Mouse (Mus musculus) liver, adult (tissue): ENCODE results near the gene Ppif.

Experiments
- GATA4 ChIP-seq: IDR thresholded peaks from 2 replicates; pipeline ENCODE4 v1.6.1; 2014; ENCODE audit warnings: mild to moderate bottlenecking, low read length; ENCODE audit not compliant: insufficient replicate concordance

The Ppif gene

DNA sequence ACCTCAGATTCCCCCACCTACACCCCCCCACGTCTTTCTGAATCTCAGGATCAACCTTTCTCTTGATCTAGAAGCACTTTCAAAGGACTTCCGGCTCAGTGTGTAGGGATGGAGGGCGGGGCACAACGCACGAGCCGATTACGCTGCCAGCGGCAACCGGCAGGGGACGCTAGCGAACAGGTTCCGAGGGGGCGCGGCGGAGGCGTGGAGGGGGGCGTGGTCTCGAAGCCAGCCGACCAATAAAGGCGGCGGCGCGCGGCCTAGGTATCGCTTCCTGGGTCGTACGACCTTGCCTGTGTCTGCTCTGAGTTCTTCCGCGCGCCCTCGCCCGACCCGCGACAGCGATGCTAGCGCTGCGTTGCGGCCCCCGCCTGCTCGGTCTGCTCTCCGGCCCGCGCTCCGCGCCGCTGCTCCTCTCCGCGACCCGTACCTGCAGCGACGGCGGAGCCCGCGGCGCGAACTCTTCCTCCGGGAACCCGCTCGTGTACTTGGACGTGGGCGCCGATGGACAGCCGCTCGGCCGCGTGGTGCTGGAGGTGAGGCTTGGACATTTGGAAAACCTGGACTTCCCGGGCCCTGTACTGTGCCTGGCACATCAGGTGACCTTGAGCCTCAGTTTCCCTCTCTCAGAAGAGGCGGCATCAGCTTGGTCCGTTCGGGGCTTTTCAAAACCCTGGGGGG lies at the start of gene Ppif:
TSS of gene Ppif (plus strand) at position 267 of the 681 bp plus-strand sequence.
- TF ChIP-seq GATA4, result peak; percentile 80; the same call in 1 of the 2 replicates

DNA sequence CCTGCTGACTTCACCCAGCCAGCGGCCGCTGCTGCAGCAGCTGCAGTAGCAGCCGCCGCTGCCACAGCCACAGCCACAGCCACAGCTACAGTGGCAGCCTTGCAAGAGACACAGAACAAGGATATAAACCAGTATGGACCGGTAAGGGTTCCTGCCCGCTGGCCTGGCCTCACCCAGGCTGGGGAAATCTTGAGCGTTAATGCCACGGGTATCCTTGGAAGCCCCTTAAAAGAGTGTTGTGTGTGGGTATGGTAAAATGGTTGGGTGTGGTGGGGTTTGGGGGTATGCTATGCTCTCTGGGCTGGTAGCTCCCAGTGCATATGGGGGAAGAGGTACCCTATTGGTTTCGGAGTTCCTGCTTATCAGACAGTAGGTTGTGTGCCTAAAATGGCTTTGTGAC lies 48.2 kb upstream of the Ppif start:
- TF ChIP-seq GATA4, result no peak

DNA sequence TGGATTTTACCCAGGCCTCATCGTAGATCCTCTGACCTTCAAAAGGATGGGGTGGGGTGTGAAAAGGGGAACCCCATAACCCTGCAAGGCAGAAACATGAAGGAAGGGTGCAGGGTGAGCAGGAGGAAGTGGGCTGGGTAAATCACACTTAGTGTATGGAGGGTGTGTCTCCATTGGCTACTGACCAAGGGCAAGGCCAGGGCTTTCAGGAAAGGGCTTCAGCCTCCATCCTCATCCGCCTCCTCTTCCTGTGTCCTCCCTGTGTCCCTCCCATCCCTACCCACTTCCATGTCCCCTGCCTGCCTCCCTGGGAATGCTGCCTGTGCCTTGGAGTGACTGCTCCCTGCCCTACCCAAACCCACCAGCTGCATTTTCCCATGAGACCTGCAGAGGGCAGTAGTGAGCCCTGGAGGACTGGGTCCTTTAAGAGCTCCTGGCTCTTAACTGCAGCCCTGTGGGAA lies 47.8 kb upstream of the Ppif start:
- TF ChIP-seq GATA4, result peak; percentile 62; the same call in 1 of the 2 replicates

DNA sequence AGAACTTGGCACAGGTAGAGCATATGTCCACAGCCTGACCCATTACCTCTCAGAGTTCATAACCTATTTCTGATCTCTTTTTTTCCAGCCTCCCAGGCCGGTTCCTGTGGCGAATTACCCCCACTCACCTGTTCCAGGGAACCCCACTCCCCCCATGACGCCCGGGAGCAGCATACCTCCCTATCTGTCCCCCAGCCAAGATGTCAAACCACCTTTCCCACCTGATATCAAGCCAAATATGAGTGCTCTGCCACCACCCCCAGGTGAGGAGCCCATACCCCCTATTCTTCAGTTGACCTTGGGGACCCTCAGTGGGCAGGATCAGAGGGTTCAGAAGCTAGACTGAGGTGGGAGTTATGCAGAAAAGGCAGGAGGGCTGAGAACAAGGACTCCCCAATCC lies 42.8 kb upstream of the Ppif start:
- no peak for TF ChIP-seq GATA4

DNA sequence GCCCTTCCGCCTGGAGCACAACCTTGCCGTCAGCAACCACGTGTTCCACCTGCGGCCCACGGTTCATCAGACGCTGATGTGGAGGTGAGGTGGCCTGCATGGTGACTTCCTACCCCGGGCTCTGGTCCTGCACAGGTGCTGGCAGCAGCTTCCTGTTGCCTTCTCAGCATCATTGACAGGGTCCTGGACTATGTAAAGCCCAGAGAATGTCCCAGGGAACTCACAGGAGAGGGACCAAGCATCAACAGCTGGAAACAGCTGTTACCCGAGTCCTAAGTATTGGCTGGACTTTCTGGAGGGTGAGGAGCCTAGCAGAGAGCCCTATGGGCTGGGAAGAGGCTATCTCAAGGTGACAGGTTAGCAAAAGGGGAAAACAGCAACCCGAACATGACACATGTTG lies 42.0 kb upstream of the Ppif start:
- TF ChIP-seq GATA4, result no peak

DNA sequence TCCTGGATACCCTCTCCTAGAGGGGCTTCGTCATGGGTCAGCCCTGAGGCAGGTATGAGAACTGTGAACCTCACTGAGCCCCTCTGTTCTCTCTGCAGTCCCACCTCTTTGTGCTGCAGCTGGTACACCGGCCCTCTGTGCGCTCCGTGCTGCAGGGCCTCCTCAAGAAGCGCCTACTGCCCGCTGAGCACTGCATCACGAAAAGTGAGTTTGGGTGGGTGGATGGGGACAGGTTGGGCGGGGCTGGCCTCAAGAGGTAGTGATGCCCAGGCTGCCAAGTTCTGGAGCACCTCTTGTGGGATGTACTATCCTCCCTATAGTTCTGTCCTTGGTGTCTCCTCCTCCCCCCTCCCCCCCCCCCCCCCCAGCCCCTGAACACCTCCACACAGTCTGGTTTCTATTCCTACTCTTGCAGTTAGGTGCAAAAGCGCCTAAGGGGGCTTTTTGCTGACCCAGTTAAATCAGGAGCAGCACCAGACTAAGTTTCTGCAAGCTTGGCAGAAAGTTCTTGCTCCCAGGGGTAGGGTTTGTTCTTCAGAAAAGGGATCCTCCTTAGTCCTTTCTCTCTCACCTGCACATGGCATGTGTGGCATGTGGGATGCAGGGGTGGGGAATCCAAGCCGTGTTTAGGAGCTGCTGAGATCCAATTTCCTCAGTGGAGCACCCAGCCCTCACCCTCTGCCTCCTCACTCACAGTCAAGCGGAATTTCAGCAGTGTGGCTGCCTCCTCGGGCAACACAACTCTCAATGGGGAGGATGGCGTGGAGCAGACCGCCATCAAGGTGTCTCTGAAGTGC lies 39.4 kb upstream of the Ppif start:
- no peak for TF ChIP-seq GATA4

DNA sequence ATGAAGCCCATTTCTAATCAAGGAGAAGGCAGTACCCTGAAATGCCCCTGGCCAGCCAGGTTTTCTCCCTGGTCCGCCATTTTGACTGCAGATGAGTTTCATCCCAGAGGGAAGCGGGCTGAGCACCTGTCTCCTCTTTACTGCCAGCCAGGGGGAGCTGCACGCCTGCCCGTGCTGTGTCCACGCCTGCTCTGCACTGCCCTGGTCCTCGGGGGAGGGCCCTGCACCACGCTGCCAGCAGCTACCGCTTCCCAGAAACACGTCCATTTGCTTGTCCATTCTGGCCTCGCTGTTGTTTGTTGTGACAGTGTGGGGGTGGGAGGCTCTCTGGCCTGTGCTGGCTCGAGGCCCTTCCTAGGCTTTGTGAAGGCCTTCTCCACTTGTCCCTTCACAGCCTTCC lies 33.3 kb upstream of the Ppif start:
- TF ChIP-seq GATA4, result no peak

DNA sequence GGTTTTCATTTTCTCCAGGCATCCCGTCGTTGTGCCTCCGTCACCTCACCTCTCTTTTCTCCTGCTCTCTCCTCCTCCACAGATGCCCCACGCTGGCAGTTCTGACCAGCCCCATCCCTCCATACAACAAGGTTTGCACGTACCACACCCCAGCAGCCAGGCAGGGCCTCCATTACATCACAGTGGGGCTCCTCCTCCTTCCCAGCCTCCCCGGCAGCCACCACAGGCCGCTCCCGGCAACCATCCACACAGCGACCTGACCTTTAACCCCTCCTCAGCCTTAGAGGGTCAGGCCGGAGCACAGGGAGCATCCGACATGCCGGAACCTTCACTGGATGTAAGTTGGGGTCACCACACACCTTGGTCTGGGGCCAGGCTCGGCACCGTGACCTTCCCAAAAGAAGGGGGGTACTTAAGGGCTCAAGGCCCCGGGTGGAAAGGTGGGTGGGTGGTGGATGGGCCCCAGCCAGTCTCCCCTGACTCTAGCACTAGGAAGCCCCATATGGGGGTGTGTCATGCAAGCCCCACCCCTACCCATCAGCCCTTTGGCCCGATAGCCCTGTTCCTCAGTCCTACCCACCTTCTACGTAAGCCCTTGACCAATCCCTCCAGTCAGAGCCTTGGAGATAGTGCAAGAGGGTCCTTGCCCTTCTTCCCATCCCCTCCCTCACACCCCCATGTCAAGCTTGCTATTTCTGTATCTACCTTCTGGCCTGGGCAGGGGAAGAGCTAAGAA lies 32.6 kb upstream of the Ppif start:
- TF ChIP-seq GATA4, result no peak

DNA sequence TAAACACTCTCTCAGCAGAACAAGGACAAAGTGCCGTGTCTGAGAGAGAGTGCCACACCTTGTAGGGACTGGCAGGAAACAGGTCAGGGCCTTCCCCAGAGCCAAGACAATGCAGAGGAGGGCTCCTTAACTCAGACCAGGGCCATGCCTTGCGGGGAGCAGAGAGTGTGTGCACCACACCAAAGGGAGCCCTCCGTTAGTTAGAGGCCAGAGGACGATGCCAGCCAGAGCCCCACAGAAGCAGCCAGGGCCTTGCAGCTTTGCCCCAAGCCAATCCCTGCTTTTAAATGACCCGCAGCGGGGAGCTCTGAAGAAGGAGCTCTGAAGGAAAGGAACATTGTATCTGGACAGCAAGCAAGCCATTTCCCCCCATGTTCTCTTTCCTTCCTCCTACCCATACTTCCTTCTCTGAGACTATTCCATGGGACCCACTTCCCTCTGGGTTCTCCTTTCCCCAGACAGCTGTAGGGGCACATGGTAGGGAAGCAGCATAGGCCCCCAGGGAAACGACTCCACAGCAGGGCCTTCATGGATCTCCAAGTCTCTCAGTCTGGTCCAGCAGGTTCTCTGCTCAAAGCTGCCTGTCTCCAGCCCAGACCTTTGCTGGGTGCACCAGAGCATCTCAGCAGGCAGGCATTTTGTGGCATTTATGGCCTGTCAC lies 30.2 kb upstream of the Ppif start:
- no peak for TF ChIP-seq GATA4

DNA sequence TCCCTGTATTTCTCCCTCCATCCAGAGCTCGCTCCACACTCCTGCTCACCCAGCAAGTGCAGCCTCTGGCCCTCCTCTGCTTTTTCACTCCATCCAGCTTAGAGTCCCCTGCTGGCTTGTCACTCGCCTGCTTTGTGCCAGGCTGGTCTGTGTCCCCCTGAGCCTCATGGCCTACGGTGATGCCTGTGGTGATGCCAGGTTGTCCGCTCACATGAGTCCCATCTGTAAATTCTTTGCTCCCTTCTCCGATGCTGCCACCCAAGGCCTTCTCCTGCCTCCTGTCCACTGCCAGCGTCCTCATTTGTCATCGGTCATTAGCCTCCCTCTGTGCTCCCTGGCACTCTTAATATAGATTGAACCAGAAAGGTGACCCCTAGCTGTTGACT lies 29.7 kb upstream of the Ppif start:
- no peak for TF ChIP-seq GATA4

DNA sequence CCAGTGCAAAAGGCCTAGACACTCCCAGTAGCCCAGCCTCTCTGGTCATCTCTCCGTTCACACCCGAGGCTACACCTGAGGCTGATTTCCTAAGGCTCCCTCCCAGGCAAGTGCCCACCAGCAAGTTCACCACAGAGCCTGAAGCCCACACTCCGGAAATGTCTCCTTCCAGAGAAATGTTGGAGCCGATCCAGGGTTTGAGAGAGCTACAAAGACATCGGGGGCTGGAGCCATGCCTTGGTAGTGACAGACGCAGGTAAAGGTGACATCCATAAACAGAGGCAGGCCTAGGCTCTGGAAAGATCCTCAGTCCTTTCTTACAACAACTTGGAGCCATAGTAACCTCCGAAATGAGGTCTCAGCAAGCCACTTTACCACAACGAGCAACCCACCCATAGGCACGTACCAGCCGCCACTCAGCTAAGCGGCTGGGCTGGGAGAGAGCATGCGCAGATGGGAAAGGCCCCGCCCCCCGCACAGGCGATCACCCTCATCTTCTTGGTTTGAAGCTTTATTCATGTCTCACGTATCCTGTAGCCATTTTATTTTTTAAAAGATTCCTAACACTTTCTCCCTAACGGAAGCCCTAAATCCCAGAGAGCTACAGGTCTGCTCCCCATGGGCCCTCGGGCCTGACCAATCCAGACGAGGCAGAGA lies 28.5 kb upstream of the Ppif start:
- no peak for TF ChIP-seq GATA4

DNA sequence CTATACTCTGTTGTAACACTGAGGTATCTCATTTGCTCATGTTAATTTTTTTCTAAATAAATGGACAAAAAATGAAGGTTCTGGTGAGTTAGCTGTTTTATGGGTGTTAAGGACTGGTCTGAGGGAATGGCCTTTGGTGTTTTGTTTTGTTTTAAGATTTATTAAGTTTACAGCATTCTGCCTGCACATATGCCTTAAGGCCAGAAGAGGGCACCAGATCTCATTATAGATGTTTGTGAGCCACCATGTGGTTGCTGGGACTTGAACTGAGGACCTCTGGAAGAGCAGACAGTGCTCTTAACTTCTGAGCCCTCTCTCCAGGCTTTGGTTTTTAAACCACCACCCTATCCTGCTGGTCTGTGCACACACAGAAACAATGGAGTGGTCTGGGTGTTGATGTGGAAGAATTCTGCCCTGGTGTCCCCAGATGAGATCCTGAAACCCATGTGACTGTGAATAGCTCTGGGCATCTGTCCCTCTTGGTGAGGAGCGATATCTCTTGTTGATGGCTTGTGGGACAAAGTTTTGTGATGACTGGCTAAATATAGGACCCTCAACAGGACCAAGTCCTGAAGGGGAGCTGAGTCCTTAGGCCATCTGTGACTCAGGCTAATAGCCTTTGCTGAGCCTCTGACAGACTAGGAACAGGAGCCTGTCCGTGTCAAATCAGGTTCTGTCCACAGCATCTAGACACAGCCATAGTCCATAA lies 27.1 kb upstream of the Ppif start:
- TF ChIP-seq GATA4, result no peak

DNA sequence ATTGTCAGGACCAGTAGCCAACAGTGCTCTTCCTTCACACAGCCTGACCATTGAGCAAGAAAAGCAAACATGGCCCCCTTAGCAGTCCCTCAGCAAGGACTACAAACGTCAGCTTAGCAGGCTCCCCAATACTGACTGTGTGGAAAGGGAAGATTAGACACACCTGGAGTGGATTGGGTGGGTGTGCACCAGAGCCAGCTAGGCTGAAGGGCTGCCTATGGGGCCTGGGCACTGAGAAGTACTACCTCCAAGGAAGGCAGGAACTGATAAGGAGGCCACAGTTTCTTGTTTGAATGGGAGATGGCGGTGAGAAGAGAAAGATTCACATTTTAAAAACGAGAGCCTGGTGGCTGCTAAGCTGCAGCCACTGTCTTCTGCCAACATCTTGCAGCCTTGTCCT lies 26.4 kb upstream of the Ppif start:
- no peak for TF ChIP-seq GATA4

DNA sequence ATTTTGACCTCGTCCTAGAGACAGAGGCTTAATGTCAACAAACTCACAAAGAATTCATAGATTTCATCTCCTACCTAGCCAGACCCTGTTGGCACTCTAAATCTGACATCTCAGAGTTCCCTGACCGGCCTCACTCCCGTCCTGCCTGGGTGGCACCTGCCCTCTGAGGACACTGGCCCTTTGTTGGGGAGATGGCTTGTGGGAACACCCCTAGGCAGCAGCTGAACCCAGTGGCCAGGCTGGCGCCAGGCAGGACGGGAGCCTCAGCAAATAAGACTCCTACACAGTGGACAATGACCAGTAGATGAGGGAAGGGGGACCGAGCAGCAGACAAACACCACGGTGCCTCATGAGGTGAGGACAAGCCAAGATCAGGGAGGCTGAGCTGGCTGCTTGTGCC lies 14.3 kb upstream of the Ppif start:
- no peak for TF ChIP-seq GATA4

DNA sequence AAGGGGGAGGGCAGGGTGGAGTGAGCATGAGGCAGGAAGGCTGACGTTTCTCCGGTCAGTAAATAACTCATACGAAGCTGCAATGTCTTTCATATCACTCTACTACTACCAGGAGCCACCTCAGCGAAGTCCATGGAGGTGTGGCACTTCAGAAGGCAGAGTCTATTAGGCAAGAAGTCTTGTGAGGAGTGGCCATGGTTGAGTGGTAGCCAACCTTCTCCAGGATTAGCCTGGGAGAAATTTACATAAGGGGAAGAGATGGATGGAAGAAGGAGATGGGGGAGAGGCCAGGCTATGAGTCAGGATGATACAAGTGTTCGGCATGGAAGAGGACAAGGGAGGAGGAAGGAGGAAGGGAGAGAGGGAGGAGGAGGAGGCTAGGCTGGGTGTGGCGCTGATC lies 11.9 kb upstream of the Ppif start:
- TF ChIP-seq GATA4, result no peak
